Mouse (Mus musculus): Measurements from ENCODE around the gene Dchs1.
"Not testable (repeated sequence)": the region's sequence is repeated elsewhere in the genome, so short reads cannot be mapped to it uniquely, and the experiment has no call there.

The Dchs1 gene

GRCm38 (mm10) chr7:105740851-105741250 is 46.6 kb downstream of the Dchs1 start:
- DNase-seq: no peak

- no peak for DNase-seq
Measured at GRCm38 (mm10) chr7:105740089-105740795, 47.2 kb downstream of the Dchs1 start.

- no peak for DNase-seq
Measured at GRCm38 (mm10) chr7:105738948-105739347, 48.5 kb downstream of the Dchs1 start.

GRCm38 (mm10) chr7:105738286-105738685 is 49.2 kb downstream of the Dchs1 start:
- no peak for DNase-seq

- no peak for DNase-seq
Measured at GRCm38 (mm10) chr7:105737648-105738047, 49.8 kb downstream of the Dchs1 start.

- peak; percentile 35 to 39 for DNase-seq
Measured at GRCm38 (mm10) chr7:105736911-105737521, 50.4 kb downstream of the Dchs1 start, which contains the start of gene Rrp8. Gene Rrp8, minus strand, starts transcription at chr7:105737385.

GRCm38 (mm10) chr7:105736264-105736901 is 51.1 kb downstream of the Dchs1 start, which contains the start of gene Ilk:
Gene Ilk, plus strand, starts transcription at chr7:105736592.
- DNase-seq: peak; percentile 93

- DNase-seq: not testable (repeated sequence)
Measured at GRCm38 (mm10) chr7:105735464-105735863, 52.0 kb downstream of the Dchs1 start.

- no peak for DNase-seq
Measured at GRCm38 (mm10) chr7:105734826-105735225, 52.6 kb downstream of the Dchs1 start.

- no peak for DNase-seq
Measured at GRCm38 (mm10) chr7:105733836-105734235, 53.6 kb downstream of the Dchs1 start.

GRCm38 (mm10) chr7:105728701-105729428 is 58.6 kb downstream of the Dchs1 start:
- no peak for DNase-seq

- no peak for DNase-seq
Measured at GRCm38 (mm10) chr7:105726980-105727325, 60.5 kb downstream of the Dchs1 start.

- DNase-seq: peak in 1 of 2 experiments; percentile 59
Measured at GRCm38 (mm10) chr7:105726144-105726979, 61.1 kb downstream of the Dchs1 start.

- no peak for DNase-seq
Measured at GRCm38 (mm10) chr7:105721916-105722315, 65.5 kb downstream of the Dchs1 start.

GRCm38 (mm10) chr7:105715366-105715765 is 72.1 kb downstream of the Dchs1 start:
- DNase-seq: no peak

- DNase-seq: no peak
Measured at GRCm38 (mm10) chr7:105708733-105709132, 78.7 kb downstream of the Dchs1 start.

- peak in 1 of 2 experiments; percentile 29 for DNase-seq
Measured at GRCm38 (mm10) chr7:105703816-105704215, 83.6 kb downstream of the Dchs1 start.

- peak in 1 of 2 experiments; percentile 9 for DNase-seq
Measured at GRCm38 (mm10) chr7:105703184-105703583, 84.3 kb downstream of the Dchs1 start.
